Mouse (Mus musculus) MEL (cell line): ENCODE data around the gene Crybb1. TPM values are rescaled to one million over a fixed set of nuclear protein-coding genes. Genes with fewer than 3 reads are reported as not detected.

Experiments used
- DNase-seq: peaks from one replicate; pipeline ENCODE4 v3.0.0; 2011; ENCODE audit warnings: low read depth, low spot score
- H3K27ac ChIP-seq: 2 replicates; pipeline ENCODE4 v1.5.1; 2012; ENCODE audit warnings: low read depth, mild to moderate bottlenecking, control low read depth, low read length, moderate library complexity; ENCODE audit not compliant: control insufficient read depth
- H3K27me3 ChIP-seq, 2 experiments: fragments of 150-350 bp in 1 of 2; sonication (generic) in 1 of 2; 2 replicates each; pipeline ENCODE4 v1.6.1; 2012; ENCODE audit warnings: low read length in 2 of 2, mild to moderate bottlenecking in 2 of 2, improper control_type of control experiment in 1 of 2, moderate library complexity in 1 of 2; ENCODE audit not compliant: insufficient read depth in 2 of 2, control insufficient read depth in 1 of 2
- H3K36me3 ChIP-seq, 2 experiments: 2 replicates each; pipeline ENCODE4 v1.6.1; 2012 to 2014; ENCODE audit warnings: low read length in 2 of 2, improper control_type of control experiment in 1 of 2, inconsistent platforms in 1 of 2, mild to moderate bottlenecking in 1 of 2; ENCODE audit not compliant: insufficient read depth in 2 of 2, control insufficient read depth in 1 of 2
- H3K4me1 ChIP-seq, 2 experiments: fragments of 150-350 bp in 1 of 2; sonication (generic) in 1 of 2; 2 replicates each; pipeline ENCODE4 v1.6.1; 2012; ENCODE audit warnings: low read length in 2 of 2, improper control_type of control experiment in 1 of 2, mild to moderate bottlenecking in 1 of 2; ENCODE audit not compliant: insufficient read depth in 2 of 2, control insufficient read depth in 1 of 2
- H3K4me3 ChIP-seq, 2 experiments: fragments of 150-350 bp in 1 of 2; sonication (generic) in 1 of 2; 2 replicates each; pipeline ENCODE4 v1.5.1; 2012; ENCODE audit warnings: low read depth in 2 of 2, low read length in 2 of 2, mild to moderate bottlenecking in 2 of 2, moderate library complexity in 2 of 2, control low read depth in 1 of 2, improper control_type of control experiment in 1 of 2; ENCODE audit not compliant: control insufficient read depth in 1 of 2, insufficient read depth in 1 of 2
- H3K79me2 ChIP-seq: 2 replicates; pipeline ENCODE4 v1.6.1; 2012; ENCODE audit warnings: mild to moderate bottlenecking, low read length, moderate library complexity; ENCODE audit not compliant: control insufficient read depth, poor library complexity, insufficient read depth
- H3K9ac ChIP-seq: 2 replicates; pipeline ENCODE4 v1.6.1; 2012; ENCODE audit warnings: low read depth, mild to moderate bottlenecking, control low read depth, low read length, moderate library complexity; ENCODE audit not compliant: control insufficient read depth, poor library complexity, severe bottlenecking
- H3K9me3 ChIP-seq: fragments of 150-350 bp; sonication (generic); replicated peaks from 2 replicates; pipeline ENCODE4 v1.6.1; 2012; ENCODE audit warnings: mild to moderate bottlenecking, low read length, improper control_type of control experiment, moderate library complexity; ENCODE audit not compliant: insufficient read depth
- BHLHE40 ChIP-seq: IDR thresholded peaks from 2 replicates; pipeline ENCODE4 v1.6.1; 2012; ENCODE audit warnings: low read depth, mild to moderate bottlenecking, inconsistent platforms, low read length, improper control_type of control experiment, borderline replicate concordance
- CHD2 ChIP-seq: IDR thresholded peaks from 2 replicates; pipeline ENCODE4 v1.6.1; 2011; ENCODE audit warnings: low read length, improper control_type of control experiment
- EP300 ChIP-seq, 2 experiments: IDR thresholded peaks; 2 replicates each; pipeline ENCODE4 v1.6.1; 2011; ENCODE audit warnings: improper control_type of control experiment in 2 of 2, low read length in 2 of 2, low read depth in 1 of 2, mild to moderate bottlenecking in 1 of 2
- GABPA ChIP-seq: IDR thresholded peaks from 2 replicates; pipeline ENCODE4 v1.6.1; 2012; ENCODE audit warnings: low read depth, mild to moderate bottlenecking, inconsistent platforms, low read length, improper control_type of control experiment, moderate library complexity
- JUND ChIP-seq: IDR thresholded peaks from 2 replicates; pipeline ENCODE4 v1.6.1; 2011; ENCODE audit warnings: low read depth, mild to moderate bottlenecking, improper control_type of control experiment, low read length
- MAX ChIP-seq: IDR thresholded peaks from 2 replicates; pipeline ENCODE4 v1.6.1; 2011; ENCODE audit warnings: low read length, improper control_type of control experiment
- MAZ ChIP-seq: IDR thresholded peaks from 2 replicates; pipeline ENCODE4 v1.6.1; 2012; ENCODE audit warnings: low read depth, mild to moderate bottlenecking, inconsistent platforms, low read length, improper control_type of control experiment
- MYB ChIP-seq: IDR thresholded peaks from 2 replicates; pipeline ENCODE4 v1.6.1; 2011; ENCODE audit warnings: mild to moderate bottlenecking, low read depth, low read length, improper control_type of control experiment
- NRF1 ChIP-seq: IDR thresholded peaks from 2 replicates; pipeline ENCODE4 v1.6.1; 2014; ENCODE audit warnings: low read depth, mild to moderate bottlenecking, inconsistent platforms, low read length, improper control_type of control experiment, moderate library complexity; ENCODE audit not compliant: poor library complexity, insufficient read depth, severe bottlenecking
- POLR2AphosphoS5 ChIP-seq: IDR thresholded peaks from 2 replicates; pipeline ENCODE4 v1.6.1; 2012; ENCODE audit warnings: low read depth, borderline replicate concordance, mild to moderate bottlenecking, inconsistent platforms, low read length, moderate library complexity, mixed read lengths
- TAL1 ChIP-seq: IDR thresholded peaks from 2 replicates; pipeline ENCODE4 v1.6.1; 2012; ENCODE audit warnings: mild to moderate bottlenecking, inconsistent platforms, low read length, moderate library complexity, mixed read lengths
- TCF12 ChIP-seq: IDR thresholded peaks from 2 replicates; pipeline ENCODE4 v1.6.1; 2014; ENCODE audit warnings: low read depth, mild to moderate bottlenecking, inconsistent platforms, low read length, improper control_type of control experiment, moderate library complexity
- USF1 ChIP-seq: IDR thresholded peaks from 2 replicates; pipeline ENCODE4 v1.6.1; 2014; ENCODE audit warnings: low read depth, mild to moderate bottlenecking, inconsistent platforms, low read length, improper control_type of control experiment, moderate library complexity
- ZKSCAN1 ChIP-seq: IDR thresholded peaks from 2 replicates; pipeline ENCODE4 v1.6.1; 2012; ENCODE audit warnings: low read depth, mild to moderate bottlenecking, inconsistent platforms, low read length, improper control_type of control experiment, moderate library complexity
- ZMIZ1 ChIP-seq: IDR thresholded peaks from 2 replicates; pipeline ENCODE4 v1.6.1; 2012; ENCODE audit warnings: low read depth, mild to moderate bottlenecking, inconsistent platforms, low read length, improper control_type of control experiment, moderate library complexity
- polyA plus RNA-seq, 2 experiments: library from polyadenylated mRNA; stranded (reverse) in 1 of 2; unstranded in 1 of 2; fragments of >175 nt in 1 of 2; fragments of >200 nt in 1 of 2; gene quantifications; 2 replicates each; pipeline versions ENCODE4 v1.2.1 to v1.2.4; 2012; ENCODE audit warnings: low replicate concordance in 2 of 2, low read depth in 1 of 2; ENCODE audit not compliant: insufficient read length in 2 of 2, insufficient read depth in 1 of 2, missing spikeins in 1 of 2
- total RNA-seq: library from RNA; depleted of rRNA; stranded (reverse); fragments of 300-350 nt; gene quantifications from 2 replicates; pipeline ENCODE4 v1.2.3, GENCODE M21; 2012

Gene Crybb1
- total and polyA plus RNA-seq, 3 experiments = 0.24 to 0.27 TPM; not detected in 1

DNA sequence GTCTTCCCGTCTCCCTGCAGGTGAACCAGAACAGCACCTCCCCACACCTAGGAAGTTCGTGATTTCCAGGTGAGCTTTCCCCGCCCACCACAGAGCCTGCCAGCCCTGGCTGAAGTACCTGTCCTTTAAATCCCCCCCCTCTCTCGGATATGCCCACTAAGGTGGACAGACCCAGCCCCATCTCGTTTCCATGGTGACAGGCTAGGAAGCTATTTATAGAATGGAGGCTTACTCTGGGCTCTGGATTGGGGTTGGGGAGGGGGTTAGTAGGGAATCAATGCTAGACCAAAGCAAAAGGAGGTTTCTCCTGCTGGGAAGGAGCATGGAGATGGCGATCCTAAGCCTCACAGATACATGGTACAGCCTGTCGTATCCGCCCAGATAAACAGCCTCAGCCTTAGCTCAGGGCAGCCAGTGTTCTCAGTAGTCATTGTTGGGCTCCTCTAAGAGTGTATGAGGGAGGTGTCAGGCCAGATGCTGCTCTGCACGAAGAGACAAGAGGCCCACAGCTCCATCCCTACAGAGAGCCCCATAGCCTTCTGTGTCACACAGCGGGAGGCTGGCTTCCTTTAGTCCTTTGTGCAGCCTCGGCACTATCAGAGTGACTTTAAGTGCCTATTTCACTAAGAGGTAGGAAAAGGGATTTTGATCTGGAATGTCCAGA, 57.7 kb downstream of the Crybb1 start:
- TF ChIP-seq NRF1 = no peak
- no peak for TF ChIP-seq ZKSCAN1
- TF ChIP-seq BHLHE40 = no peak
- no peak for TF ChIP-seq MAX
- TF ChIP-seq USF1 = no peak
- no peak for TF ChIP-seq MAZ
- TF ChIP-seq GABPA = no peak
- TF ChIP-seq MYB = no peak
- no peak for TF ChIP-seq JUND
- TF ChIP-seq POLR2AphosphoS5 = no peak
- TF ChIP-seq ZMIZ1 = no peak
- no peak for TF ChIP-seq EP300 (IDR thresholded peaks at IDR 0.05; ENCODE audit: low read depth in 1 of 2, low read length in 2 of 2)
- no peak for DNase-seq
- Histone ChIP-seq H3K27ac (no peak overlapping the region), H3K27me3 (no peaks in the 10 kb centered on the region), H3K36me3 (no peaks in the 10 kb centered on the region; a peak in 2 of 4 replicates), H3K9ac (no peak overlapping the region), H3K9me3 (no peaks in the 10 kb centered on the region), H3K4me3 (no peak overlapping the region), H3K79me2 (no peaks in the 10 kb centered on the region), H3K4me1 (no peaks in the 10 kb centered on the region)

GRCm38 (mm10) chr5:112316468-112316867, 60.9 kb downstream of the Crybb1 start:
- Histone ChIP-seq H3K4me3 (no peak overlapping the region), H3K9ac (no peak overlapping the region), H3K79me2 (no peaks in the 10 kb centered on the region), H3K27ac (no peak overlapping the region), H3K36me3 (no peaks in the 10 kb centered on the region), H3K9me3 (no peaks in the 10 kb centered on the region), H3K27me3 (no peaks in the 10 kb centered on the region), H3K4me1 (no peaks in the 10 kb centered on the region)
- no peak for TF ChIP-seq MAZ
- no peak for TF ChIP-seq JUND
- no peak for DNase-seq

DNA sequence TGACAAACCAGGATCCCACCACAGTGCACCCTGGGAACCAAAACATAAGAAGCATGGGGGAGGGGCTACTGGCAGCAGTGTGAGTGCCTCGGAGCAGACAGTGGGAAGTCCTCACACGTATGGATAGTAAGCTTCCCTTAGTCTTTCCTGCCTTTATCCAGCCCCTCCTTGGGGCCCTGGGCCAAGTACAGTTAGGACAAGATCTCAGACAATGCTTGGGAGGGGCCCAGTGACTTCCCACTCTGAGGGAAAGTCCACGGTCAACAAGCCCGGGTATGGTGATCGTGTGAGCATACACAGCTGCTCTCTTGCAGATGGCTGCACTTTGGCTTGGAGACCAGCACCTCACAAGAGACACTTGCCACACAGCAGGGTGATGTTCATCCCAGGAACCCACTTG, 61.7 kb downstream of the Crybb1 start:
- H3K27ac ChIP-seq = no peak overlapping the region
- H3K36me3 ChIP-seq = no peaks in the 10 kb centered on the region
- no peak overlapping the region for H3K9ac ChIP-seq
- no peak overlapping the region for H3K4me3 ChIP-seq
- DNase-seq = no peak
- no peaks in the 10 kb centered on the region for H3K4me1 ChIP-seq
- no peak for TF ChIP-seq TAL1
- TF ChIP-seq POLR2AphosphoS5 = no peak
- no peak for TF ChIP-seq TCF12
- no peak for TF ChIP-seq CHD2
- TF ChIP-seq EP300 (IDR thresholded peaks at IDR 0.05; ENCODE audit: low read depth in 1 of 2, low read length in 2 of 2) = no peak
- no peaks in the 10 kb centered on the region for H3K79me2 ChIP-seq
- no peaks in the 10 kb centered on the region for H3K9me3 ChIP-seq
- H3K27me3 ChIP-seq = no peaks in the 10 kb centered on the region
